Mouse (Mus musculus) brain, embryonic 14.5 days (tissue): Measurements from ENCODE around the gene Sept9.

ENCODE experiments used
- CTCF ChIP-seq: fragments of 200-500 bp; IDR thresholded peaks from 2 replicates; pipeline ENCODE4 v1.5.1; 2012; ENCODE audit warnings: inconsistent platforms, mild to moderate bottlenecking, moderate library complexity, borderline replicate concordance; ENCODE audit not compliant: insufficient read depth, insufficient read length; ENCODE audit errors: extremely low read depth
- POLR2A ChIP-seq: fragments of 200-500 bp; IDR thresholded peaks from 2 replicates; pipeline ENCODE4 v1.6.1; 2012; ENCODE audit warnings: mild to moderate bottlenecking, inconsistent platforms, borderline replicate concordance; ENCODE audit not compliant: poor library complexity, insufficient read depth, insufficient read length, severe bottlenecking; ENCODE audit errors: extremely low read depth

- TF ChIP-seq POLR2A (no peak), CTCF (no peak)
These were observed 118.7 kb downstream of the Sept9 start for GRCm38 (mm10) chr11:117318202-117318601.
